In genomic region chr11:69066163-69066861, GRCm38 (mm10) we compare ENCODE assay signal across 8 mouse cellular contexts. TPM values are rescaled to one million over a fixed set of nuclear protein-coding genes. Genes with fewer than 3 reads are reported as not detected.
DNase-seq lines count a peak whose midpoint lies in the region; ATAC-seq and TF ChIP-seq lines count a peak whose summit lies in the region.

No protein-coding gene starts in this region.

- H3K4me1 ChIP-seq in kidney, embryonic 15.5 days: peaks cover 52% of the 10 kb centered on the region
- H3K4me1 ChIP-seq in embryonic facial prominence, embryonic 13.5 days: peaks cover 38% of the 10 kb centered on the region
- H3K4me1 ChIP-seq in limb, embryonic 15.5 days: peaks cover 43% of the 10 kb centered on the region
- H3K4me1 ChIP-seq in midbrain, postnatal 0 days (ENCODE audit: insufficient read depth, low read length): peaks cover 10% of the 10 kb centered on the region

- no peak for TF ChIP-seq CTCF in midbrain, postnatal 0 days (IDR thresholded peaks at IDR 0.05)

- H3K27me3 ChIP-seq in kidney, embryonic 15.5 days: no peaks in the 10 kb centered on the region
- H3K27me3 ChIP-seq in embryonic facial prominence, embryonic 13.5 days: no peaks in the 10 kb centered on the region
- H3K27me3 ChIP-seq in limb, embryonic 15.5 days: no peaks in the 10 kb centered on the region
- no peaks in the 10 kb centered on the region for H3K27me3 ChIP-seq in midbrain, postnatal 0 days (ENCODE audit: insufficient read depth, low read length)

- no peak; the same call in 1 of the 2 replicates for ATAC-seq in kidney, embryonic 15.5 days (replicated peaks; ENCODE audit: low FRiP score)
- ATAC-seq in embryonic facial prominence, embryonic 13.5 days (ENCODE audit: insufficient number of reproducible peaks, insufficient read depth, low FRiP score, low TSS enrichment, low read depth): no peak
- peak; percentile 33; a peak in 1 of 4 replicates for ATAC-seq in hematopoietic stem cell, adult 5-6 weeks (replicated peaks in 1 of 2; ENCODE audit: insufficient read depth in 1 of 2, low FRiP score in 2 of 2, low TSS enrichment in 1 of 2, low read depth in 1 of 2, poor library complexity in 2 of 2, severe bottlenecking in 2 of 2)
- no peak for ATAC-seq in limb, embryonic 15.5 days (ENCODE audit: insufficient number of reproducible peaks, low FRiP score, low TSS enrichment, low read depth)
- no peak for ATAC-seq in midbrain, postnatal 0 days (ENCODE audit: low FRiP score)
- ATAC-seq in activated CD4-positive, CD25-positive, alpha-beta regulatory T cell, adult 4 months: no peak

- H3K9ac ChIP-seq in kidney, embryonic 15.5 days: peak overlapping the region; percentile 48
- peak overlapping the region; percentile 68 for H3K9ac ChIP-seq in embryonic facial prominence, embryonic 13.5 days
- peak overlapping the region; percentile 44; the same call in 1 of the 2 replicates for H3K9ac ChIP-seq in limb, embryonic 15.5 days
- H3K9ac ChIP-seq in midbrain, postnatal 0 days (replicated peaks; ENCODE audit: low read length, poor library complexity, severe bottlenecking): peak overlapping the region; percentile 45

- no peak overlapping the region; the same call in 1 of the 2 replicates for H3K27ac ChIP-seq in kidney, embryonic 15.5 days
- H3K27ac ChIP-seq in embryonic facial prominence, embryonic 13.5 days: no peak overlapping the region
- H3K27ac ChIP-seq in limb, embryonic 15.5 days: no peak overlapping the region
- H3K27ac ChIP-seq in midbrain, postnatal 0 days (ENCODE audit: low read depth, low read length): peak overlapping the region; percentile 20; the same call in 1 of the 2 replicates

- H3K9me3 ChIP-seq in kidney, embryonic 15.5 days (replicated peaks): no peaks in the 10 kb centered on the region
- H3K9me3 ChIP-seq in embryonic facial prominence, embryonic 13.5 days: no peaks in the 10 kb centered on the region
- no peaks in the 10 kb centered on the region for H3K9me3 ChIP-seq in limb, embryonic 15.5 days
- H3K9me3 ChIP-seq in midbrain, postnatal 0 days (ENCODE audit: low read length): no peaks in the 10 kb centered on the region

- no peak for DNase-seq in kidney, adult 9 months
- DNase-seq in ZHBTc4 (ENCODE audit: low read depth, low spot score): peak; percentile 40
- DNase-seq in midbrain, postnatal 0 days (ENCODE audit: low spot score): peak; percentile 59

- peak overlapping the region; percentile 47 for H3K4me3 ChIP-seq in kidney, embryonic 15.5 days (replicated peaks)
- H3K4me3 ChIP-seq in embryonic facial prominence, embryonic 13.5 days: peak overlapping the region; percentile 44
- H3K4me3 ChIP-seq in limb, embryonic 15.5 days: peak overlapping the region; percentile 43
- H3K4me3 ChIP-seq in midbrain, postnatal 0 days (ENCODE audit: low read depth, low read length): peak overlapping the region; percentile 39

- peak overlapping the region; percentile 89 for H3K4me2 ChIP-seq in kidney, embryonic 15.5 days
- peak overlapping the region; percentile 89 for H3K4me2 ChIP-seq in embryonic facial prominence, embryonic 13.5 days
- H3K4me2 ChIP-seq in limb, embryonic 15.5 days: peak overlapping the region; percentile 86
- H3K4me2 ChIP-seq in midbrain, postnatal 0 days (ENCODE audit: low read depth, low read length, poor library complexity, severe bottlenecking): peak overlapping the region; percentile 91

- WGBS in kidney, embryonic 15.5 days: 2% methylated on average over 29 of the region's 29 CpGs
- WGBS in embryonic facial prominence, embryonic 13.5 days: 2% methylated on average over 29 of the region's 29 CpGs
- 3% methylated on average over 29 of the region's 29 CpGs for WGBS in limb, embryonic 15.5 days
- 1% methylated on average over 28 of the region's 29 CpGs for whole genome bisulfite sequencing in midbrain, postnatal 0 days

- H3K36me3 ChIP-seq in kidney, embryonic 15.5 days: no peaks in the 10 kb centered on the region
- no peaks in the 10 kb centered on the region for H3K36me3 ChIP-seq in embryonic facial prominence, embryonic 13.5 days
- H3K36me3 ChIP-seq in limb, embryonic 15.5 days: no peaks in the 10 kb centered on the region
- no peaks in the 10 kb centered on the region for H3K36me3 ChIP-seq in midbrain, postnatal 0 days (ENCODE audit: insufficient read depth, low read length)

RNA-seq across cellular contexts. Expression of gene Tmem107, which starts 4.3 kb away (rescaled TPM):
- polyA plus RNA-seq in kidney, embryonic 15.5 days (2015; fragmentation: Nextera tagmentation; extraction: Ambion mirVana): 60.8 and 64.3 TPM in 2 replicates
- 47.2 and 48.2 TPM in 2 replicates for polyA plus RNA-seq in embryonic facial prominence, embryonic 13.5 days (2015; fragmentation: Nextera tagmentation; extraction: Ambion mirVana)
- 22.0 and 39.1 TPM in 2 replicates for total RNA-seq in hematopoietic stem cell, adult 5-6 weeks (2017)
- 64.8 and 65.5 TPM in 2 replicates for polyA plus RNA-seq in limb, embryonic 15.5 days (2015; fragmentation: Nextera tagmentation; extraction: Ambion mirVana)
- 42.4 and 61.8 TPM in 2 replicates for total RNA-seq in midbrain, postnatal 0 days (2014; rRNA removed)
- polyA plus RNA-seq in midbrain, postnatal 0 days (2015; fragmentation: Nextera tagmentation; extraction: Ambion mirVana): 23.8 and 27.8 TPM in 2 replicates
- polyA plus RNA-seq in activated CD4-positive, CD25-positive, alpha-beta regulatory T cell, adult 4 months (2017; shearing (Covaris generic)): 1 to 10 TPM; 4.4 to 7.1 TPM

RNA-seq across cellular contexts. Expression of gene Borcs6, which starts 6.8 kb away (rescaled TPM):
- polyA plus RNA-seq in kidney, embryonic 15.5 days (2015; fragmentation: Nextera tagmentation; extraction: Ambion mirVana): 7.4 and 8.7 TPM in 2 replicates
- polyA plus RNA-seq in embryonic facial prominence, embryonic 13.5 days (2015; fragmentation: Nextera tagmentation; extraction: Ambion mirVana): 8.9 and 10.3 TPM in 2 replicates
- 5.2 and 6.7 TPM in 2 replicates for total RNA-seq in hematopoietic stem cell, adult 5-6 weeks (2017)
- 12.9 and 13.7 TPM in 2 replicates for polyA plus RNA-seq in limb, embryonic 15.5 days (2015; fragmentation: Nextera tagmentation; extraction: Ambion mirVana)
- 33.3 and 39.0 TPM in 2 replicates for total RNA-seq in midbrain, postnatal 0 days (2014; rRNA removed)
- polyA plus RNA-seq in midbrain, postnatal 0 days (2015; fragmentation: Nextera tagmentation; extraction: Ambion mirVana): 21.1 and 21.3 TPM in 2 replicates
- 1 to 10 TPM; 2.1 to 2.4 TPM for polyA plus RNA-seq in activated CD4-positive, CD25-positive, alpha-beta regulatory T cell, adult 4 months (2017; shearing (Covaris generic))

RNA-seq across cellular contexts. Expression of gene Aurkb, which starts 20.9 kb away (rescaled TPM):
- polyA plus RNA-seq in kidney, embryonic 15.5 days (2015; fragmentation: Nextera tagmentation; extraction: Ambion mirVana): 164 and 175 TPM in 2 replicates
- 152 and 153 TPM in 2 replicates for polyA plus RNA-seq in embryonic facial prominence, embryonic 13.5 days (2015; fragmentation: Nextera tagmentation; extraction: Ambion mirVana)
- total RNA-seq in hematopoietic stem cell, adult 5-6 weeks (2017): 56.2 and 69.2 TPM in 2 replicates
- polyA plus RNA-seq in limb, embryonic 15.5 days (2015; fragmentation: Nextera tagmentation; extraction: Ambion mirVana): 111 and 121 TPM in 2 replicates
- total RNA-seq in midbrain, postnatal 0 days (2014; rRNA removed): 6.9 and 10.5 TPM in 2 replicates
- polyA plus RNA-seq in midbrain, postnatal 0 days (2015; fragmentation: Nextera tagmentation; extraction: Ambion mirVana): 6.0 and 6.9 TPM in 2 replicates
- polyA plus RNA-seq in activated CD4-positive, CD25-positive, alpha-beta regulatory T cell, adult 4 months (2017; shearing (Covaris generic)): 10 to 100 TPM; 24.3 to 33.5 TPM

RNA-seq across cellular contexts. Expression of gene Vamp2, which starts 22.0 kb away (rescaled TPM):
- 83.5 and 101 TPM in 2 replicates for polyA plus RNA-seq in kidney, embryonic 15.5 days (2015; fragmentation: Nextera tagmentation; extraction: Ambion mirVana)
- polyA plus RNA-seq in embryonic facial prominence, embryonic 13.5 days (2015; fragmentation: Nextera tagmentation; extraction: Ambion mirVana): 91.5 and 101 TPM in 2 replicates
- total RNA-seq in hematopoietic stem cell, adult 5-6 weeks (2017): 20.9 and 22.5 TPM in 2 replicates
- 95.0 and 103 TPM in 2 replicates for polyA plus RNA-seq in limb, embryonic 15.5 days (2015; fragmentation: Nextera tagmentation; extraction: Ambion mirVana)
- total RNA-seq in midbrain, postnatal 0 days (2014; rRNA removed): 144 and 157 TPM in 2 replicates
- 591 and 600 TPM in 2 replicates for polyA plus RNA-seq in midbrain, postnatal 0 days (2015; fragmentation: Nextera tagmentation; extraction: Ambion mirVana)
- polyA plus RNA-seq in activated CD4-positive, CD25-positive, alpha-beta regulatory T cell, adult 4 months (2017; shearing (Covaris generic)): 10 to 100 TPM; 27.6 to 27.9 TPM

RNA-seq across cellular contexts. Expression of gene Per1, which starts 28.7 kb away (rescaled TPM):
- polyA plus RNA-seq in kidney, embryonic 15.5 days (2015; fragmentation: Nextera tagmentation; extraction: Ambion mirVana): 12.1 and 13.7 TPM in 2 replicates
- 11.1 and 11.5 TPM in 2 replicates for polyA plus RNA-seq in embryonic facial prominence, embryonic 13.5 days (2015; fragmentation: Nextera tagmentation; extraction: Ambion mirVana)
- 33.6 and 42.1 TPM in 2 replicates for total RNA-seq in hematopoietic stem cell, adult 5-6 weeks (2017)
- 24.3 and 28.9 TPM in 2 replicates for polyA plus RNA-seq in limb, embryonic 15.5 days (2015; fragmentation: Nextera tagmentation; extraction: Ambion mirVana)
- total RNA-seq in midbrain, postnatal 0 days (2014; rRNA removed): 28.5 and 47.1 TPM in 2 replicates
- polyA plus RNA-seq in midbrain, postnatal 0 days (2015; fragmentation: Nextera tagmentation; extraction: Ambion mirVana): 11.8 and 15.4 TPM in 2 replicates
- 1 to 10 TPM; 4.5 to 6.7 TPM for polyA plus RNA-seq in activated CD4-positive, CD25-positive, alpha-beta regulatory T cell, adult 4 months (2017; shearing (Covaris generic))

Comparison
In these comparisons a context has a peak if more than half of its experiments do, and no peak if none do; other contexts are left out.
1. ATAC-seq: peak in hematopoietic stem cell, adult 5-6 weeks (2 of 2); none in kidney, embryonic 15.5 days (single experiment), embryonic facial prominence, embryonic 13.5 days (single experiment), limb, embryonic 15.5 days (single experiment), midbrain, postnatal 0 days (single experiment) and activated CD4-positive, CD25-positive, alpha-beta regulatory T cell, adult 4 months (single experiment).
2. Peak in every context shown above with its lines, with median percentiles within 50 percentile points of each other: H3K4me2 ChIP-seq, H3K4me3 ChIP-seq and H3K9ac ChIP-seq.